Mouse (Mus musculus): ENCODE results near the gene Tgfbr3.

The Tgfbr3 gene

GRCm38 (mm10) chr5:107289234-107289764 lies at the start of gene Tgfbr3:
TSS of gene Tgfbr3 (minus strand) at chr5:107289629.
- peak; percentile 89 for DNase-seq (ENCODE audit: low spot score)

- DNase-seq (ENCODE audit: low spot score): no peak
These were observed 41.5 kb upstream of the Tgfbr3 start, which contains the start of gene Brdt for GRCm38 (mm10) chr5:107330916-107331421. TSS of gene Brdt (plus strand) at chr5:107331159.

DNA sequence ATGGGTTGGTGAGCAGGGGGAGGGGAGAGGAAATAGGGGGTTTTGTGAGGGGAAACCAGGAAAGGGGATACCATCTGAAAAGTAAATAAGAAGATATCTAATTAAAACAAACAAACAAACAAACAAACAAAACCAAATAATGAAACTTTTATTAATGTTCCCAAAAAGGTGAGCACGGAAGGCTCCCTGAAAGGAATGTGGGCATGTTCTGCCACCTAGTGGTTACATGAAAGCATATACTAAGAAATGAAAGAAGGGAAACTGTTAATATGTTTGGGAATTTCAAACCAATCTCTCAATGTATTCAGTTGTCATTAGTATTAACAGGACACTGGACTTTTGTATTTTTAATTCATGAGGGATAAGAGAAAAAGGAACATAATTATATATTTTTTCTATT lies 31.3 kb upstream of the Tgfbr3 start:
- peak; percentile 69 for DNase-seq (ENCODE audit: low spot score)

DNA sequence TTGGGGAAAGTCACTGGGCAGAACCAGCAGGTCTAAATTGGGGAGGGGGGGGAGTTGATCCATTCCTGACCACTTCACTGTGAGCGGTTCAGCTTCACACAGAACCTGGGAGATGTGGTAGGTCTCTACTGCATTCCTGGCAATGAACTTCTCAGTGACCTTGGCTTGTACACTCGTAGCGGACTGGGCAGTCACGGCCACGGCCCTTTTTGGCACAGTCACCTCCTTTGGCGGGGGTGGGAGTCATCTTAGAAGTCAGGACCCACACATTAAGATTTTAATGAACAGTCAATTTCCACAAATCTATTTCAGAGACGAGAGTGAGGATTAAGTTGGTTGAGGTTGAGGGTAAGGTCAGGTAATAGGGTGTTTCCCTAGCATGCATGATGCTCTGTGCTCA lies 27.7 kb upstream of the Tgfbr3 start:
- no peak for DNase-seq (ENCODE audit: low spot score)

DNA sequence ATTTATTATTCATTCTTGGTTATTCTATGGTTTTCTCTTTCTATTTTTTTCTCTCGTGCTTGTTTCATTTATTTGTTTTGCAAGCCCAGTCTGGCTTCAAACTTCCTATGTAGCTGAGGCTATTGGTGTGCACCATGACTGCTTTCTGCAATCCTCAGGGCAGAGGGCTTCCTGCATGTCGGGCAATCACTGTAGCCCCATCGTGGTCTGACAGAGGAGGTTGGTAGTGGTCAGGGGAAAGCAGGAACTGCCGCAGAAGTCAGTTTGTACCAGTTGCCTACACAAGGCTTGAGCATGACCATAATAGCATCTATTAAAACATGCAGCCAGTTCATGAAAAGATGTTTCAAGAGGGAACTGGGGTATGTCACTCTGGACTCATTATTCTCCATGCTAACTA lies 18.0 kb upstream of the Tgfbr3 start:
- no peak for DNase-seq (ENCODE audit: low spot score)

DNA sequence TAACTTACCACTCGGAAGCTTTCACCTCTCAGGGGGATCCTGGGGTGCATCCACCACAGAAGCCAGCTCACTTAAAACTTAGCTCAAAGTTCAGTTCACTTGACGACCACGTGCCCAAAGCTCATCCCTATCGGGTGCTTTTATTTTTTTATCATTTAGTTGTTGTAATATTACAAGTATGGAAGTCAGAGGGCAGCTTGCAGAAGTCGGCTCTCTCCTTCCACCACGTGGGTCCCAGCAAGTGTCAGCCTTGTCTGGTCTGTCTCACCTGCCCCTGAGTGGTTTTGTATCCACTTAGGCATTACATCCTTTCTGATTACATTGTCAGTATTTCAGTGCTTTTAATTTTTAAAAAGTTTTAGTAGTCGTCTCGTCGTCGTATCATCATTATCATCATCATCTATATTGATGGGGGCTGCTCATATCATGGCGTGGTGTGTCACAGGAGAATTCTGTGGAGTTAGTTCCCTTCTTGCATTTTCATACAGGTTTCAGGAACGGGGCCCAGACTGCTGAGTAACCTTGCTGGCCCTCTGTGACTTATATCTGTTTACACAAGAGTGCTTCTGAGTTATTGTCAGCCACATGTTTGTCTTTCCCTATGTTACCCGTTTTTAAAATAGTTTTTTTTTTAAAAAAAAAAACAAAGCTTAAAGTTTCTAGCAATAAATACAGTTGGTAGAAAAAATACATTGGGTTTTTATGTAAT lies 14.8 kb upstream of the Tgfbr3 start:
- DNase-seq (ENCODE audit: low spot score): no peak

DNA sequence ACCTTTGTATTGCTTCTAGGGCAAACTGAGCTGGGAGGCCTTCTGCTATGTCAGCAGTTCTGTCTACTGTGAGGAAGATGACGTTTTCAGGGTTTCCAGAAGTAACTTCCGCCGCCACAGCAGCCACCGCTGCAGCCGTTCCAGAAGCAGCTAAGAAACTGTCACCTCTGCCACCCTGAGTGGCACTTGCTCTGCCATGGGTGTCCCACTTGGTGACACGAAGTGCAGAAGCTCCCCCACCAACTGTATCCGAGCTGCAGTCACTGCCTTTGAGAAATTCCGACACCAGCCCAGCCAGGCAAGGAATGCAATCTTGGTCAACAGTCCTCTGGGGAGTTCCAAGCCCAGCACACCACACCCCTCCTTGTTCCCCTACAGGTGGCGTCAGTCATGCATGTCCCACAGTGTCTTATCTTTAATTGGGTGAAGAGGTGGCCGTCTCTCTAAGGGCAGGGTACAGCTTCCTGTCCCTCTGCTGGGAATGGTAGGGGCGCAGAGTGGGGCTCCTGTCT lies 14.0 kb upstream of the Tgfbr3 start:
- DNase-seq (ENCODE audit: low spot score): peak; percentile 22

GRCm38 (mm10) chr5:107298854-107299253 lies 9.4 kb upstream of the Tgfbr3 start:
- no peak for DNase-seq (ENCODE audit: low spot score)

GRCm38 (mm10) chr5:107296512-107297322 lies 7.3 kb upstream of the Tgfbr3 start:
- no peak for DNase-seq (ENCODE audit: low spot score)

DNA sequence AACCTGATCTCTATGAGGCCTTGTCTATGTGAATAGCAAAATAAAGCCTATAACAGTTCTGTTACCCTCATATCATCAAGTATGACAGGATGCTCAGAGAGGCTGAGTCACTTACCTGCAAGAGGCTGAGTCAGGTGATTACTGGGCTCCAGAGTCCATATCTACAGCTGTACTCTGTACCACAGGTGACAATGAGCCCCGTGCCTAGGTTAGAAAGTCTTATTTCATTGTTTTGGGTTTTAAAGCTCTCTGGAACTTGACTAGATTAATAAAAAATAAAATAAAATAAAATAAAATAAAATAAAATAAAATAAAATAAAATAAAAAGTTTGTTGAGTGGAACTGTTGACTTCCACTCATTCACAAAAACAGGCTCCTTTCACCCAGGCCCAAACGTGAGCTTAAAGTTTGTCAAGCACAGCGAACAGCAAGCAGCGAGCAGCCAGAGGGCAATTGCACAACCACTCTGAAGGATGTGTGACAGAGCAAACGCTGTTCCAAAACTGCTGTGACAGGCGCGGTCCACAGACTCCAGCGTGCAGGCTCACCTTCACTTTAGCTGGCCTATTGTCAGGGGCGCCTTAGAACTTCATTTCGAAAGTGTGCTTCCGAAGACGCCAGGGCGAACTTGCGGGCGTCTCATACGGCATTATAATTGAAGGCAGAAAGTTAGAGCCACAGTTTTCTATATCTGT lies 6.5 kb upstream of the Tgfbr3 start:
- no peak for DNase-seq (ENCODE audit: low spot score)

- no peak for DNase-seq (ENCODE audit: low spot score)
These were observed 5.8 kb upstream of the Tgfbr3 start for GRCm38 (mm10) chr5:107295061-107295816.

DNA sequence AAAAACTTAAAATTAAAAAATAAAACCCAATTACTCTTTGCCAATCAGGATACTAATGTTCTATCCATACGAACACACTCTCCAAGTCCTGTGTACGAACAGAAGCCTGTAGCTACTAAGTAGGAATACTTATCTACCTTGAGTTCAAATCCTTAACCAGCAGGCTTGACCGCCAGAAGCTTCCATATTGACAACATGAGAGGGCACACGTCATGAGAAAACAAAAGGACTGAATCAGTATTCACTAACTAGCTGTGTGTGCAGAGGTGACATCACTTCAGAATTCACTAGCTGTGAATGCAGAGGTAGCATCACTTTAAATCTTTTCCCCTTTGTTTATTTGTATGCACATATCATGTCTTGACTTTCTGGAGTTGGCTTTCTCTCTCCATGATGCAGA lies 4.6 kb upstream of the Tgfbr3 start:
- DNase-seq (ENCODE audit: low spot score): no peak

DNA sequence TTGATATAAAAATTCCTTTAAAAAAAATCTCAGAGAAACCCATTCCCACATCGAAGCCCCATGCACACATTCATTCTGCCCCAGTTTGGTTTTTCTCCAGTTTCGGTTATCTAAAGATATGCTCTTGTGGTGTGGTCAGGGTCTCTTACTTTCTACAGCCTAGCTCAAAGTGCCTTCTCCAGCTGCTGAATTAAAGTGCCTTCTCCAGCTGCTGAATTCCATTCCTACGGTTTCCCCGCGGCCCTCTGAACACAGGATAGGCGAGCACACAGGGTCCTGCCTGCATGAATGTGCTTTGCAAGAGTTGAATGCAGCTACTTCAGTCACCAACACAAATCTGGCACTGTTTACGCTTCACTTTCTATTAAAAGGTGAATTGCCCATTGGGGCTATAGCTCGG lies 557 bp upstream of the Tgfbr3 start:
- no peak for DNase-seq (ENCODE audit: low spot score)

GRCm38 (mm10) chr5:107288427-107289233 lies 799 bp downstream of the Tgfbr3 start:
- peak; percentile 42 for DNase-seq (ENCODE audit: low spot score)

DNA sequence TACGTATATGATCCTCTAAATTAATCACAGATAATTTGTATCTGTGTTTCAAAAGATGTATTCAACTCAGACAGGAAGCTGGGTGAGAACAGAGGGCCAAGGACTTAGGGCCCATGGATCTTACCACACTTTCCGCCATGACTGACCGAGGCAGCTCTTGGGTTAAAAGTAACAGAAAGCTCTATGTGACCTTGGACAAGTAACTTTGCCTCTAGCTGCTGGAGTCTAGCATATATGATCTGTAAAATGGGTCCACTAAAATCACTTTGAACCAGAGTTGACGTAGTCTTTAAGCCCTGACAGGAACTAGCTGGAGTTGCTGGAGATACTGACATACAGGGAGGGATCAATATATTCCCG lies 1.5 kb downstream of the Tgfbr3 start:
- DNase-seq (ENCODE audit: low spot score): no peak

GRCm38 (mm10) chr5:107287254-107287907 lies 2.0 kb downstream of the Tgfbr3 start:
- DNase-seq (ENCODE audit: low spot score): peak; percentile 84

GRCm38 (mm10) chr5:107285563-107285962 lies 3.9 kb downstream of the Tgfbr3 start:
- DNase-seq (ENCODE audit: low spot score): no peak

DNA sequence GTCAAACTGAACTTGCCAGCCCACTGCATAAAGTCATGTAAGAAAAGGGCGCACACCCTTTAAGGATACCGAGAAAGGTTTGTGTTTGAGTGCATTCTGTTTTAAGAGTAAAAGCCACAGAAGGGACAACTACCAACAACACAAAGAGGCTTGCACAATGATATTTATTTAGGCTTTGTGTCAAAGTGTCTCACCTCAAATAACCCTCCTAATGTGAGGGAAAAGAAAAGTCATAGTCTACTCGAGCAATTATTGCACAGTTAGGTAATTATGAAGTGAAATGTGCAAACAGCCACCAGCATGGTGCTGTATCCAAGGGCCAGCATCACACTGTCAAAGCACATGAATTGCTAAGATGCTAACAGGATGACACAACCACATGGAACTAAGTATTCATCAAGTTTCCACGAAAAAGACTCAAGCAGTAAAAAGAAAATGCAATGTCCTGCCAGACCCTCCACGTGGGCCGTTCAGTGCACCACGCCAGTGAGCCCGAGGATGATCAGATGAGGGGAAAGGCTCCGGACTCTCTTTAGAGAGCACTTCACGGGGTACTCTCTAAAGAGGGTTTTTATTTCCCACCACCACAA lies 5.4 kb downstream of the Tgfbr3 start:
- no peak for DNase-seq (ENCODE audit: low spot score)

- no peak for DNase-seq (ENCODE audit: low spot score)
These were observed 6.7 kb downstream of the Tgfbr3 start for GRCm38 (mm10) chr5:107282561-107283307.

Data from embryo, embryonic 10 days (tissue).